Mouse (Mus musculus): ENCODE results near the gene Mical1. TPM values are rescaled to one million over a fixed set of nuclear protein-coding genes. Genes with fewer than 3 reads are reported as not detected.
"Not testable (repeated sequence)": the region's sequence is repeated elsewhere in the genome, so short reads cannot be mapped to it uniquely, and the experiment has no call there.

Mical1 gene
- polyA plus RNA-seq, 1 experiment from 2014 or later = 27.9 TPM

- no peaks in the 10 kb centered on the region for H3K36me3 ChIP-seq
- no peak overlapping the region for H3K4me3 ChIP-seq (replicated peaks)
- WGBS = 93% methylated on average over 1 of the region's 1 CpGs
- no peak overlapping the region for H3K27ac ChIP-seq
- H3K9me3 ChIP-seq = no peaks in the 10 kb centered on the region
- no peaks in the 10 kb centered on the region for H3K27me3 ChIP-seq
- H3K4me1 ChIP-seq (replicated peaks) = no peaks in the 10 kb centered on the region
- H3K4me2 ChIP-seq (replicated peaks) = no peak overlapping the region
- ATAC-seq = peak; percentile 34; the same call in 1 of the 2 replicates
- H3K9ac ChIP-seq (replicated peaks) = no peak overlapping the region
Observed at GRCm38 (mm10) chr10:41504996-41505395, 28.9 kb downstream of the Mical1 start.

GRCm38 (mm10) chr10:41505446-41505845, 29.3 kb downstream of the Mical1 start:
- H3K27me3 ChIP-seq; H3K9me3 ChIP-seq; H3K36me3 ChIP-seq; H3K9ac ChIP-seq (replicated peaks); H3K27ac ChIP-seq; H3K4me2 ChIP-seq (replicated peaks); H3K4me1 ChIP-seq (replicated peaks); H3K4me3 ChIP-seq (replicated peaks): not testable (repeated sequence)
- WGBS = 0% methylated on average over 3 of the region's 3 CpGs
- ATAC-seq = peak; percentile 83

- Histone ChIP-seq H3K27me3 (no peaks in the 10 kb centered on the region), H3K27ac (no peak overlapping the region), H3K9ac (replicated peaks) (no peak overlapping the region), H3K4me3 (replicated peaks) (no peak overlapping the region), H3K4me1 (replicated peaks) (no peaks in the 10 kb centered on the region), H3K4me2 (replicated peaks) (no peak overlapping the region), H3K36me3 (no peaks in the 10 kb centered on the region), H3K9me3 (no peaks in the 10 kb centered on the region)
- 43% methylated on average over 2 of the region's 2 CpGs for WGBS
- ATAC-seq = no peak
Observed at GRCm38 (mm10) chr10:41509160-41509559, 33.0 kb downstream of the Mical1 start.

GRCm38 (mm10) chr10:41514301-41514700, 38.2 kb downstream of the Mical1 start:
- H3K27me3 ChIP-seq = no peaks in the 10 kb centered on the region
- no peaks in the 10 kb centered on the region for H3K36me3 ChIP-seq
- no peak overlapping the region for H3K9ac ChIP-seq (replicated peaks)
- H3K4me1 ChIP-seq (replicated peaks) = 0 out of 2 replicates have a peak, but pooled peaks cover 3% of the 10 kb centered on the region
- no peak for ATAC-seq
- no peak overlapping the region for H3K27ac ChIP-seq
- H3K4me2 ChIP-seq (replicated peaks) = no peak overlapping the region
- no peak overlapping the region for H3K4me3 ChIP-seq (replicated peaks)
- H3K9me3 ChIP-seq = no peaks in the 10 kb centered on the region
- 74% methylated on average over 4 of the region's 4 CpGs for WGBS

GRCm38 (mm10) chr10:41514921-41515320, 38.8 kb downstream of the Mical1 start:
- no peak for ATAC-seq

GRCm38 (mm10) chr10:41518508-41518980, 42.4 kb downstream of the Mical1 start:
- H3K4me2 ChIP-seq (replicated peaks) = peak overlapping the region; percentile 82
- peak overlapping the region; percentile 93 for H3K4me3 ChIP-seq (replicated peaks)
- WGBS = under 1% methylated on average over 23 of the region's 23 CpGs
- H3K9ac ChIP-seq (replicated peaks) = peak overlapping the region; percentile 89
- H3K27ac ChIP-seq = peak overlapping the region; percentile 97
- ATAC-seq = peak; percentile 75
- H3K27me3 ChIP-seq = no peaks in the 10 kb centered on the region
- peaks cover 32% of the 10 kb centered on the region for H3K4me1 ChIP-seq (replicated peaks)
- peaks cover 5% of the 10 kb centered on the region; the same call in 1 of the 2 replicates for H3K36me3 ChIP-seq
- no peaks in the 10 kb centered on the region for H3K9me3 ChIP-seq

More at GRCm38 (mm10) chr10:41514921-41515320, 38.8 kb downstream of the Mical1 start:
- 0 out of 2 replicates have a peak, but pooled peaks cover 3% of the 10 kb centered on the region for H3K4me1 ChIP-seq (replicated peaks)
- H3K36me3 ChIP-seq = no peaks in the 10 kb centered on the region
- no peaks in the 10 kb centered on the region for H3K9me3 ChIP-seq
- H3K9ac ChIP-seq (replicated peaks) = no peak overlapping the region
- no peaks in the 10 kb centered on the region for H3K27me3 ChIP-seq
- no peak overlapping the region for H3K4me3 ChIP-seq (replicated peaks)
- H3K4me2 ChIP-seq (replicated peaks) = no peak overlapping the region
- H3K27ac ChIP-seq = no peak overlapping the region

- no peaks in the 10 kb centered on the region for H3K9me3 ChIP-seq
Observed at GRCm38 (mm10) chr10:41518981-41519618, 43.0 kb downstream of the Mical1 start, which contains the start of gene Cd164. Gene Cd164, plus strand, starts transcription at chr10:41519414.

GRCm38 (mm10) chr10:41519640-41520409, 43.7 kb downstream of the Mical1 start:
- Histone ChIP-seq H3K4me2 (replicated peaks) (peak overlapping the region; percentile 82), H3K9ac (replicated peaks) (peak overlapping the region; percentile 89), H3K36me3 (peaks cover 14% of the 10 kb centered on the region), H3K9me3 (no peaks in the 10 kb centered on the region), H3K4me3 (replicated peaks) (peak overlapping the region; percentile 93), H3K27me3 (no peaks in the 10 kb centered on the region), H3K4me1 (replicated peaks) (peaks cover 35% of the 10 kb centered on the region), H3K27ac (peak overlapping the region; percentile 97)
- under 1% methylated on average over 65 of the region's 65 CpGs for WGBS
- ATAC-seq = no peak

More at GRCm38 (mm10) chr10:41518981-41519618, 43.0 kb downstream of the Mical1 start, which contains the start of gene Cd164:
- peak; percentile 97 for ATAC-seq
- Histone ChIP-seq H3K36me3 (peaks cover 10% of the 10 kb centered on the region; the same call in 1 of the 2 replicates), H3K27me3 (no peaks in the 10 kb centered on the region), H3K4me2 (replicated peaks) (peak within 1 kb of the TSS; percentile 82), H3K9ac (replicated peaks) (peak within 1 kb of the TSS; percentile 89), H3K27ac (peak within 1 kb of the TSS; percentile 97), H3K4me1 (replicated peaks) (peaks cover 35% of the 10 kb centered on the region), H3K4me3 (replicated peaks) (peak within 1 kb of the TSS; percentile 93)
- 0% methylated on average over 67 of the region's 69 CpGs for WGBS

GRCm38 (mm10) chr10:41520410-41520673, 44.2 kb downstream of the Mical1 start:
- 5% methylated on average over 5 of the region's 5 CpGs for WGBS
- peaks cover 35% of the 10 kb centered on the region for H3K4me1 ChIP-seq (replicated peaks)
- peaks cover 17% of the 10 kb centered on the region for H3K36me3 ChIP-seq
- ATAC-seq = no peak
- H3K4me2 ChIP-seq (replicated peaks) = peak overlapping the region; percentile 82
- no peak overlapping the region for H3K27ac ChIP-seq
- peak overlapping the region; percentile 93 for H3K4me3 ChIP-seq (replicated peaks)
- H3K27me3 ChIP-seq = no peaks in the 10 kb centered on the region
- H3K9ac ChIP-seq (replicated peaks) = peak overlapping the region; percentile 89
- H3K9me3 ChIP-seq = no peaks in the 10 kb centered on the region

GRCm38 (mm10) chr10:41523386-41523785, 47.3 kb downstream of the Mical1 start:
- Histone ChIP-seq H3K9ac (replicated peaks) (no peak overlapping the region), H3K4me3 (replicated peaks) (no peak overlapping the region), H3K9me3 (no peaks in the 10 kb centered on the region), H3K27me3 (no peaks in the 10 kb centered on the region), H3K27ac (no peak overlapping the region), H3K4me1 (replicated peaks) (peaks cover 32% of the 10 kb centered on the region), H3K36me3 (peaks cover 36% of the 10 kb centered on the region), H3K4me2 (replicated peaks) (no peak overlapping the region)
- ATAC-seq = no peak
- WGBS = 82% methylated on average over 3 of the region's 3 CpGs

GRCm38 (mm10) chr10:41525696-41526095, 49.6 kb downstream of the Mical1 start:
- H3K36me3 ChIP-seq = peaks cover 56% of the 10 kb centered on the region
- WGBS = 80% methylated on average over 1 of the region's 1 CpGs
- H3K9me3 ChIP-seq = no peaks in the 10 kb centered on the region
- ATAC-seq = no peak
- no peak overlapping the region for H3K4me3 ChIP-seq (replicated peaks)
- no peaks in the 10 kb centered on the region for H3K27me3 ChIP-seq
- H3K4me2 ChIP-seq (replicated peaks) = no peak overlapping the region
- H3K27ac ChIP-seq = no peak overlapping the region
- no peak overlapping the region for H3K9ac ChIP-seq (replicated peaks)
- peaks cover 29% of the 10 kb centered on the region for H3K4me1 ChIP-seq (replicated peaks)

- Histone ChIP-seq H3K27ac (no peak overlapping the region), H3K9me3 (peaks cover 4% of the 10 kb centered on the region), H3K9ac (replicated peaks) (no peak overlapping the region), H3K27me3 (no peaks in the 10 kb centered on the region), H3K4me3 (replicated peaks) (no peak overlapping the region), H3K4me1 (replicated peaks) (no peaks in the 10 kb centered on the region; the same call in 1 of the 2 replicates), H3K4me2 (replicated peaks) (no peak overlapping the region), H3K36me3 (peaks cover 74% of the 10 kb centered on the region)
- ATAC-seq = no peak
- WGBS = 95% methylated on average over 5 of the region's 5 CpGs
Observed at GRCm38 (mm10) chr10:41529972-41530371, 53.9 kb downstream of the Mical1 start.
